Mouse (Mus musculus) embryonic facial prominence, embryonic 15.5 days (tissue): ENCODE results near the gene Fsip1. TPM values are rescaled to one million over a fixed set of nuclear protein-coding genes. Genes with fewer than 3 reads are reported as not detected.

Experiments
- ATAC-seq: fragments of 200-750 bp; cut with Nextera tagmentation; 2 replicates; pipeline ENCODE4 v1.8.0; 2017; ENCODE audit warnings: low read depth, moderate TSS enrichment; ENCODE audit not compliant: insufficient number of reproducible peaks, low FRiP score, low TSS enrichment
- H3K27ac ChIP-seq: fragments of 300-500 bp; sonication (generic); replicated peaks from 2 replicates; pipeline ENCODE4 v1.5.1; 2015; ENCODE audit warnings: mild to moderate bottlenecking, inconsistent platforms
- H3K27me3 ChIP-seq: fragments of 300-500 bp; sonication (generic); 2 replicates; pipeline ENCODE4 v1.6.1; 2015; ENCODE audit warnings: inconsistent platforms
- H3K36me3 ChIP-seq: fragments of 300-500 bp; sonication (generic); 2 replicates; pipeline ENCODE4 v1.6.1; 2015; ENCODE audit warnings: mild to moderate bottlenecking, inconsistent platforms
- H3K4me1 ChIP-seq: fragments of 300-500 bp; sonication (generic); 2 replicates; pipeline ENCODE4 v1.6.1; 2015; ENCODE audit warnings: inconsistent platforms
- H3K4me2 ChIP-seq: fragments of 300-500 bp; sonication (generic); replicated peaks from 2 replicates; pipeline ENCODE4 v1.6.1; 2015; ENCODE audit warnings: mild to moderate bottlenecking, inconsistent platforms
- H3K4me3 ChIP-seq: fragments of 300-500 bp; sonication (generic); replicated peaks from 2 replicates; pipeline ENCODE4 v1.5.1; 2015; ENCODE audit warnings: mild to moderate bottlenecking, inconsistent platforms
- H3K9ac ChIP-seq: fragments of 300-500 bp; sonication (generic); 2 replicates; pipeline ENCODE4 v1.6.1; 2015; ENCODE audit warnings: inconsistent platforms
- H3K9me3 ChIP-seq: fragments of 300-500 bp; sonication (generic); replicated peaks from 2 replicates; pipeline ENCODE4 v1.6.1; 2016; ENCODE audit warnings: inconsistent platforms
- WGBS: fragments of 180-500 bp; shearing (Covaris S2); methylation state at CpG from one replicate; pipeline ENCODE4 v1.1.7; 2015; 5-methylcytosine and 5-hydroxymethylcytosine counted together
- polyA plus RNA-seq: library from polyadenylated mRNA; unstranded; fragments of >200 nt; fragmentation: Nextera tagmentation; extraction: Ambion mirVana; gene quantifications from 2 replicates; pipeline ENCODE4 v1.2.1, GENCODE M21; 2015

The Fsip1 gene
- polyA plus RNA-seq, 1 experiment from 2014 or later: 2.6 TPM

- no peaks in the 10 kb centered on the region for H3K27me3 ChIP-seq
- H3K4me1 ChIP-seq: peaks cover 12% of the 10 kb centered on the region
- ATAC-seq: no peak
- no peaks in the 10 kb centered on the region for H3K9me3 ChIP-seq
- no peak overlapping the region for H3K9ac ChIP-seq
- no peak overlapping the region for H3K4me3 ChIP-seq
- H3K36me3 ChIP-seq: no peaks in the 10 kb centered on the region
- H3K4me2 ChIP-seq: no peak overlapping the region
- no peak overlapping the region for H3K27ac ChIP-seq
- 46% methylated on average over 5 of the region's 5 CpGs for WGBS
Measured at GRCm38 (mm10) chr2:118208651-118209050, 48.1 kb downstream of the Fsip1 start.

- no peak overlapping the region for H3K4me3 ChIP-seq
- WGBS: 46% methylated on average over 8 of the region's 8 CpGs
- peaks cover 3% of the 10 kb centered on the region; the same call in 1 of the 2 replicates for H3K27me3 ChIP-seq
- no peaks in the 10 kb centered on the region for H3K36me3 ChIP-seq
- no peak overlapping the region for H3K9ac ChIP-seq
- no peak for ATAC-seq
- no peak overlapping the region for H3K4me2 ChIP-seq
- H3K27ac ChIP-seq: no peak overlapping the region
- H3K4me1 ChIP-seq: peaks cover 19% of the 10 kb centered on the region
- no peaks in the 10 kb centered on the region for H3K9me3 ChIP-seq
Measured at GRCm38 (mm10) chr2:118205991-118206585, 50.7 kb downstream of the Fsip1 start.

- ATAC-seq: no peak
- no peak overlapping the region for H3K4me3 ChIP-seq
- 77% methylated on average over 4 of the region's 4 CpGs for WGBS
Measured at GRCm38 (mm10) chr2:118204646-118205045, 52.1 kb downstream of the Fsip1 start.

GRCm38 (mm10) chr2:118203739-118204461, 52.9 kb downstream of the Fsip1 start:
- Histone ChIP-seq H3K27me3 (peaks cover 3% of the 10 kb centered on the region; the same call in 1 of the 2 replicates), H3K9ac (no peak overlapping the region), H3K4me1 (peaks cover 19% of the 10 kb centered on the region), H3K4me2 (peak overlapping the region; percentile 34), H3K27ac (no peak overlapping the region; the same call in 1 of the 2 replicates), H3K9me3 (no peaks in the 10 kb centered on the region), H3K36me3 (no peaks in the 10 kb centered on the region), H3K4me3 (no peak overlapping the region)
- 15% methylated on average over 16 of the region's 16 CpGs for WGBS
- ATAC-seq: no peak

More at GRCm38 (mm10) chr2:118204646-118205045, 52.1 kb downstream of the Fsip1 start:
- H3K27me3 ChIP-seq: peaks cover 3% of the 10 kb centered on the region; the same call in 1 of the 2 replicates
- H3K4me2 ChIP-seq: no peak overlapping the region
- H3K4me1 ChIP-seq: peaks cover 19% of the 10 kb centered on the region
- H3K27ac ChIP-seq: no peak overlapping the region
- no peaks in the 10 kb centered on the region for H3K9me3 ChIP-seq
- no peaks in the 10 kb centered on the region for H3K36me3 ChIP-seq
- H3K9ac ChIP-seq: no peak overlapping the region

- 42% methylated on average over 2 of the region's 2 CpGs for WGBS
- Histone ChIP-seq H3K9ac (no peak overlapping the region), H3K4me1 (peaks cover 16% of the 10 kb centered on the region), H3K4me2 (no peak overlapping the region), H3K4me3 (no peak overlapping the region), H3K9me3 (no peaks in the 10 kb centered on the region), H3K36me3 (no peaks in the 10 kb centered on the region), H3K27ac (no peak overlapping the region), H3K27me3 (peaks cover 3% of the 10 kb centered on the region; the same call in 1 of the 2 replicates)
- ATAC-seq: no peak
Measured at GRCm38 (mm10) chr2:118202934-118203333, 53.8 kb downstream of the Fsip1 start.

- Histone ChIP-seq H3K4me2 (no peak overlapping the region), H3K9me3 (no peaks in the 10 kb centered on the region), H3K27me3 (peaks cover 3% of the 10 kb centered on the region; the same call in 1 of the 2 replicates), H3K4me1 (peaks cover 16% of the 10 kb centered on the region), H3K27ac (no peak overlapping the region), H3K4me3 (no peak overlapping the region), H3K36me3 (no peaks in the 10 kb centered on the region), H3K9ac (no peak overlapping the region)
- ATAC-seq: no peak
Measured at GRCm38 (mm10) chr2:118201983-118202382, 54.8 kb downstream of the Fsip1 start.

- WGBS: 6% methylated on average over 5 of the region's 5 CpGs
- Histone ChIP-seq H3K27me3 (peaks cover 3% of the 10 kb centered on the region; the same call in 1 of the 2 replicates), H3K9me3 (no peaks in the 10 kb centered on the region), H3K27ac (no peak overlapping the region), H3K4me1 (peaks cover 16% of the 10 kb centered on the region), H3K9ac (no peak overlapping the region), H3K36me3 (no peaks in the 10 kb centered on the region), H3K4me2 (no peak overlapping the region), H3K4me3 (no peak overlapping the region)
- ATAC-seq: no peak
Measured at GRCm38 (mm10) chr2:118199867-118200266, 56.9 kb downstream of the Fsip1 start.

GRCm38 (mm10) chr2:118196966-118197365, 59.8 kb downstream of the Fsip1 start:
- H3K27ac ChIP-seq: no peak overlapping the region
- no peaks in the 10 kb centered on the region for H3K36me3 ChIP-seq
- no peak overlapping the region for H3K4me3 ChIP-seq
- WGBS: 90% methylated on average over 3 of the region's 3 CpGs
- ATAC-seq: no peak
- H3K4me2 ChIP-seq: no peak overlapping the region
- no peak overlapping the region for H3K9ac ChIP-seq
- no peaks in the 10 kb centered on the region for H3K4me1 ChIP-seq
- H3K9me3 ChIP-seq: no peaks in the 10 kb centered on the region
- H3K27me3 ChIP-seq: no peaks in the 10 kb centered on the region

- WGBS: 51% methylated on average over 2 of the region's 2 CpGs
- no peaks in the 10 kb centered on the region for H3K36me3 ChIP-seq
- no peaks in the 10 kb centered on the region for H3K27me3 ChIP-seq
- no peak overlapping the region for H3K27ac ChIP-seq
- H3K9me3 ChIP-seq: no peaks in the 10 kb centered on the region
- no peak overlapping the region for H3K9ac ChIP-seq
- no peak for ATAC-seq
- no peak overlapping the region for H3K4me3 ChIP-seq
- 0 out of 2 replicates have a peak, but pooled peaks cover 4% of the 10 kb centered on the region for H3K4me1 ChIP-seq
- no peak overlapping the region for H3K4me2 ChIP-seq
Measured at GRCm38 (mm10) chr2:118182136-118182535, 74.6 kb downstream of the Fsip1 start.

GRCm38 (mm10) chr2:118179873-118180585, 76.7 kb downstream of the Fsip1 start:
- H3K4me3 ChIP-seq: peak overlapping the region; percentile 12; the same call in 1 of the 2 replicates
- no peaks in the 10 kb centered on the region for H3K36me3 ChIP-seq
- peak overlapping the region; percentile 42 for H3K4me2 ChIP-seq
- H3K27me3 ChIP-seq: no peaks in the 10 kb centered on the region
- H3K27ac ChIP-seq: 0 out of 2 replicates have a peak overlapping the region, but pooled peaks have one; percentile 28
- H3K4me1 ChIP-seq: 0 out of 2 replicates have a peak, but pooled peaks cover 4% of the 10 kb centered on the region
- no peak for ATAC-seq
- no peak overlapping the region for H3K9ac ChIP-seq
- no peaks in the 10 kb centered on the region for H3K9me3 ChIP-seq

GRCm38 (mm10) chr2:118179472-118179871, 77.3 kb downstream of the Fsip1 start:
- no peak for ATAC-seq
- H3K9ac ChIP-seq: no peak overlapping the region

More at GRCm38 (mm10) chr2:118179472-118179871, 77.3 kb downstream of the Fsip1 start:
- Histone ChIP-seq H3K4me2 (peak overlapping the region; percentile 42), H3K27me3 (no peaks in the 10 kb centered on the region), H3K9me3 (no peaks in the 10 kb centered on the region), H3K4me1 (0 out of 2 replicates have a peak, but pooled peaks cover 4% of the 10 kb centered on the region), H3K36me3 (no peaks in the 10 kb centered on the region), H3K4me3 (peak overlapping the region; percentile 12; the same call in 1 of the 2 replicates), H3K27ac (0 out of 2 replicates have a peak overlapping the region, but pooled peaks have one; percentile 28)
- WGBS: 3% methylated on average over 8 of the region's 10 CpGs
